Mouse (Mus musculus): ENCODE results near the gene Hspb3. TPM values are rescaled to one million over a fixed set of nuclear protein-coding genes. Genes with fewer than 3 reads are reported as not detected.

Gene Hspb3
- total and polyA plus RNA-seq, 2 experiments from 2014 or later, result 43.7 to 50.5 TPM

DNA sequence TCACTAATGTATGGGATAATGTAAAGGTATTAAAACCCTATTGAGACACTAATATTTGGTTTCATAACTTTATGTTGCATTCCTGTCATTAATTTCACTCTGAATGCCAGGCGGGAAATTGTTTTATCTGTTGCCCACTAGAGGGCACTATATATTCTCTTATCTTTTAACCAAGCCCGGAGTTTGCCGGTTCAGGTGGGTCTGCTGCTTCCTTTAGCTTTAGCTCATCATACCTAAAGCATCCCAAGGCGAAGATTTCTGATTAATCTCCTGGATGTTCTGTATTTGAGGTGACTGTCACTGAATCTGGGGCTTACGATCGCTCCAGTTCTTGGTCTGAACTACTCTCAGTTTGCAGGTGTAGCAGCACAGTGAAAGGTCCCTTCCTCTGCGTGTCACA, 24.6 kb downstream of the Hspb3 start:
- no peak for TF ChIP-seq EP300 (IDR thresholded peaks at IDR 0.05; ENCODE audit: low read depth)
- TF ChIP-seq CTCF (IDR thresholded peaks at IDR 0.05; ENCODE audit: low read depth), result peak; percentile 47
- H3K36me3 ChIP-seq (replicated peaks; ENCODE audit: control insufficient read depth, insufficient read depth, low read length), result no peaks in the 10 kb centered on the region
- 0 out of 2 replicates have a peak, but pooled peaks cover 5% of the 10 kb centered on the region for H3K4me1 ChIP-seq (ENCODE audit: control insufficient read depth, insufficient read depth)
- no peak for ATAC-seq (ENCODE audit: insufficient read depth, low read depth)
- 25% methylated on average over 7 of the region's 7 CpGs for WGBS
- no peaks in the 10 kb centered on the region for H3K9me3 ChIP-seq (replicated peaks; ENCODE audit: control insufficient read depth, low read length)
- DNase-seq (ENCODE audit: low spot score), result peak; percentile 67
- no peak overlapping the region for H3K4me3 ChIP-seq (ENCODE audit: low read depth, low read length)
- no peak overlapping the region for H3K4me2 ChIP-seq (ENCODE audit: low read depth, low read length)
- H3K27me3 ChIP-seq (ENCODE audit: control insufficient read depth, insufficient read depth, low read length), result no peaks in the 10 kb centered on the region
- H3K9ac ChIP-seq (replicated peaks; ENCODE audit: low read depth, low read length), result no peak overlapping the region
- no peak overlapping the region for H3K27ac ChIP-seq (ENCODE audit: low read depth)

DNA sequence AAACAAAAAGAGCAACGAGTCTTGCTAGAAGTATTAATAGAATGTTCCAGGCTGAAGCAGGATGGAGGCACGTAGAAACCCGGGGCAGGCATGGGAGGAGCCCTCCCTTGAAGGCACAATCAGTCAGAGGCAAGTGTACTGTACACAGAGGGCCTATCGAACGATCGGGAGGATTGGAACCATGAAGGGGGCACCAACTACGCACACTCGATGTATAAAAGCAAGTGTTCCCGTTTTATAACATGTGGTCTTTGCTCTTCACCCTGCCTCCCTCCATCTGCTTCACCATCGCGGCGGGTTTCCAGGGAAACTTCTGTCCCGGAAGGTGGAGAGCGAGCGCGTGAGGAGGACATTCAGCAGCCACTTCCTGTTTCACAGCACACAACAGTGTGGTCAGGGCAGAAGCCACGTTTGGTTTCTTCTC, 27.7 kb downstream of the Hspb3 start:
- TF ChIP-seq EP300 (IDR thresholded peaks at IDR 0.05; ENCODE audit: low read depth) (no peak), CTCF (IDR thresholded peaks at IDR 0.05; ENCODE audit: low read depth) (no peak)
- Histone ChIP-seq H3K36me3 (replicated peaks; ENCODE audit: control insufficient read depth, insufficient read depth, low read length) (no peaks in the 10 kb centered on the region), H3K27me3 (ENCODE audit: control insufficient read depth, insufficient read depth, low read length) (no peaks in the 10 kb centered on the region), H3K27ac (ENCODE audit: low read depth) (no peak overlapping the region), H3K9ac (replicated peaks; ENCODE audit: low read depth, low read length) (no peak overlapping the region; the same call in 1 of the 2 replicates), H3K4me1 (ENCODE audit: control insufficient read depth, insufficient read depth) (0 out of 2 replicates have a peak, but pooled peaks cover 5% of the 10 kb centered on the region), H3K4me3 (ENCODE audit: low read depth, low read length) (no peak overlapping the region), H3K4me2 (ENCODE audit: low read depth, low read length) (peak overlapping the region; percentile 14; the same call in 1 of the 2 replicates), H3K9me3 (replicated peaks; ENCODE audit: control insufficient read depth, low read length) (no peaks in the 10 kb centered on the region)
- DNase-seq (ENCODE audit: low spot score) (no peak), ATAC-seq (ENCODE audit: insufficient read depth, low read depth) (no peak)
- 64% methylated on average over 17 of the region's 17 CpGs for WGBS

DNA sequence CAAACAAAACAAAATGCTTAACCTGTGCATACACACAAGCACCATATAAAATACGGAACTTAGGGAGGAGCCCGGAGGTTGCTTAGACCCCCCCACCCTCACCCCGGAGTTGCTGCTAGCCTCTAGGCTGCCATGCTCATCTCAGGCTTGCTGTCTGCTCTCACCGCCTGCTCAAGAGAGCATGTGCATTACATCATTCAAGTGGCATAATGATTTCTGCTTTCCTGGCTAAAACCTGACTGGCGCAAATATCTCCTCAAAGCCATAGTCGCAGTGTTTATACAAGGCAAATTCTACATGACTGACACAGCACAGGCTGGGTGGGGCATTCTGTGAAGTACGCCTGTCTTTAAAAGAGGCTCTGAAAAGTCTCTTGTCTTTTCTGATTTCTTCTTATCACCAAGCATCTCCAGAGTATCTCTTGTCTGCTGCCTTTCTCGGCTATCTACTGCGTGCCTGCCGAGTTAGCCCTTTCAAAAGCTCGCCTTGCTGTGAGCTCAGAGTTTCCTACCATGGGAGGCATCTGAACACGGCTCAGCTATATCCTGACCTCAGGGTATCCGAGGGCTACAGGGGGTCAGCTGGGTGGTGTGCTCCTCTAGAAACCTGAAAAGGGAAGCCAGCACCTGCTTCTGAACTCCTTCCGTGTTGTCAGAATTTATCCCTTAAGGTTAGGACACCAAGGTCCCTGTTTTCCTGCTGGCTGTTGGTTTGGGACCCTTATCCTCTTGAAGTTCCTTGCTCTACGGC, 28.6 kb downstream of the Hspb3 start:
- Histone ChIP-seq H3K4me2 (ENCODE audit: low read depth, low read length) (no peak overlapping the region), H3K9me3 (replicated peaks; ENCODE audit: control insufficient read depth, low read length) (no peaks in the 10 kb centered on the region), H3K27me3 (ENCODE audit: control insufficient read depth, insufficient read depth, low read length) (no peaks in the 10 kb centered on the region), H3K4me1 (ENCODE audit: control insufficient read depth, insufficient read depth) (0 out of 2 replicates have a peak, but pooled peaks cover 5% of the 10 kb centered on the region), H3K9ac (replicated peaks; ENCODE audit: low read depth, low read length) (no peak overlapping the region), H3K27ac (ENCODE audit: low read depth) (no peak overlapping the region), H3K4me3 (ENCODE audit: low read depth, low read length) (no peak overlapping the region), H3K36me3 (replicated peaks; ENCODE audit: control insufficient read depth, insufficient read depth, low read length) (no peaks in the 10 kb centered on the region)
- TF ChIP-seq CTCF (IDR thresholded peaks at IDR 0.05; ENCODE audit: low read depth) (no peak), EP300 (IDR thresholded peaks at IDR 0.05; ENCODE audit: low read depth) (no peak)
- ATAC-seq (ENCODE audit: insufficient read depth, low read depth) (no peak), DNase-seq (ENCODE audit: low spot score) (no peak)
- WGBS, result 37% methylated on average over 15 of the region's 15 CpGs

DNA sequence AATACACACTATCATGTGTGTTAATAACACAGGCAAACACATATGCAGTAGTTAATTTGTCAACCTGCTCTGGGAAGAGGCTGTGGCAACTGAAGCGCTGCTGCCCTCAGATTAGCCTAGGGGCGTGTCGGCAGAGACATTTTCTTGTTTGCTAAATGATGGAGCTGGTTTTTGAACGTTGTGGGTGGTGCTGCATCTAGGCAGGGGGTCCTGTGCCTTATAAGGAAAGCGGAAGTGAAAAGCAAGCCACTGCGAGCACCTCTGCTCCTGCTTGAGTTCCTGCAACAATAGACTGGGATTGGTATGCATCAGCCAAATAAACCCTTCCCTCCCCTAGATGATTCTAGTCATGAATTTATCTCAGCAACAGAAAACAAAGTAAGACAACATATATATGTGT, 31.0 kb downstream of the Hspb3 start:
- Histone ChIP-seq H3K9ac (replicated peaks; ENCODE audit: low read depth, low read length) (no peak overlapping the region), H3K27ac (ENCODE audit: low read depth) (no peak overlapping the region), H3K36me3 (replicated peaks; ENCODE audit: control insufficient read depth, insufficient read depth, low read length) (no peaks in the 10 kb centered on the region), H3K27me3 (ENCODE audit: control insufficient read depth, insufficient read depth, low read length) (no peaks in the 10 kb centered on the region), H3K4me2 (ENCODE audit: low read depth, low read length) (no peak overlapping the region), H3K4me3 (ENCODE audit: low read depth, low read length) (no peak overlapping the region), H3K9me3 (replicated peaks; ENCODE audit: control insufficient read depth, low read length) (no peaks in the 10 kb centered on the region), H3K4me1 (ENCODE audit: control insufficient read depth, insufficient read depth) (0 out of 2 replicates have a peak, but pooled peaks cover 5% of the 10 kb centered on the region)
- TF ChIP-seq CTCF (IDR thresholded peaks at IDR 0.05; ENCODE audit: low read depth) (no peak), EP300 (IDR thresholded peaks at IDR 0.05; ENCODE audit: low read depth) (no peak)
- WGBS, result 68% methylated on average over 6 of the region's 6 CpGs
- ATAC-seq (ENCODE audit: insufficient read depth, low read depth), result no peak
- DNase-seq (ENCODE audit: low spot score), result no peak

DNA sequence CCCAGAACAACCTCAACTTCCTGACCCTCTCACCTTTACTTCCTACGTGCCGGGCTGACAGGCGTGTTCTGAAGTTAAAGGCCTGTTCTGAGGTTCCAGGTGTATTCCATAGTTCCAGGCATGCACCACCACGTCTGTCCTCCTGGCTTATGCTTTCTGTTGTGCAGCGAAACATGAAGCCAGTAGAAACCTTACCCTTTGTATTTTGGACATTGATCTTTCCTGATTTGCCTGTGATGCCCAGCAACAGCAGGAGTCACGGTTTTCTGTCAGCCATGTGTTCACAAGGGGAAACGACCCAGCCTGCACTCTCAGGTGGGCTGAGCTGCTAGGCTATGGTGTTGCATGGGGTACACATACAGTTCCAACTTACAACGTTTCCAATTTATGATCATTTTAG, 35.9 kb downstream of the Hspb3 start:
- ATAC-seq (ENCODE audit: insufficient read depth, low read depth), result no peak
- Histone ChIP-seq H3K36me3 (replicated peaks; ENCODE audit: control insufficient read depth, insufficient read depth, low read length) (no peaks in the 10 kb centered on the region), H3K4me3 (ENCODE audit: low read depth, low read length) (no peak overlapping the region), H3K9me3 (replicated peaks; ENCODE audit: control insufficient read depth, low read length) (no peaks in the 10 kb centered on the region), H3K9ac (replicated peaks; ENCODE audit: low read depth, low read length) (no peak overlapping the region), H3K4me2 (ENCODE audit: low read depth, low read length) (no peak overlapping the region), H3K27me3 (ENCODE audit: control insufficient read depth, insufficient read depth, low read length) (no peaks in the 10 kb centered on the region), H3K27ac (ENCODE audit: low read depth) (no peak overlapping the region), H3K4me1 (ENCODE audit: control insufficient read depth, insufficient read depth) (no peaks in the 10 kb centered on the region)
- TF ChIP-seq CTCF (IDR thresholded peaks at IDR 0.05; ENCODE audit: low read depth) (no peak), EP300 (IDR thresholded peaks at IDR 0.05; ENCODE audit: low read depth) (no peak)
- no peak for DNase-seq (ENCODE audit: low spot score)
- 80% methylated on average over 8 of the region's 8 CpGs for WGBS
